Mouse (Mus musculus) fat pad, adult 2 months (tissue): ENCODE data around the gene 0610040J01Rik.

Experiments used
- DNase-seq: peaks from one replicate; pipeline ENCODE4 v3.0.0-alpha.2; 2011; ENCODE audit warnings: low read depth, low spot score; ENCODE audit errors: extremely low read depth

Gene 0610040J01Rik

GRCm38 (mm10) chr5:63828380-63829185 lies 16.4 kb downstream of the 0610040J01Rik start:
- no peak for DNase-seq

GRCm38 (mm10) chr5:63831054-63831453 lies 18.9 kb downstream of the 0610040J01Rik start:
- DNase-seq, result no peak

- DNase-seq, result no peak
Observed at GRCm38 (mm10) chr5:63833955-63834354, 21.8 kb downstream of the 0610040J01Rik start.

GRCm38 (mm10) chr5:63834435-63834834 lies 22.3 kb downstream of the 0610040J01Rik start:
- DNase-seq, result no peak

GRCm38 (mm10) chr5:63837115-63837514 lies 25.0 kb downstream of the 0610040J01Rik start:
- no peak for DNase-seq

- DNase-seq, result no peak
Observed at GRCm38 (mm10) chr5:63837851-63838250, 25.7 kb downstream of the 0610040J01Rik start.

GRCm38 (mm10) chr5:63839801-63840416 lies 27.7 kb downstream of the 0610040J01Rik start:
- DNase-seq, result no peak

- DNase-seq, result no peak
Observed at GRCm38 (mm10) chr5:63847080-63847479, 34.9 kb downstream of the 0610040J01Rik start.

- DNase-seq, result no peak
Observed at GRCm38 (mm10) chr5:63847541-63848226, 35.5 kb downstream of the 0610040J01Rik start.

GRCm38 (mm10) chr5:63858901-63859300 lies 46.7 kb downstream of the 0610040J01Rik start:
- no peak for DNase-seq

- DNase-seq, result no peak
Observed at GRCm38 (mm10) chr5:63867421-63867820, 55.3 kb downstream of the 0610040J01Rik start.

- DNase-seq, result no peak
Observed at GRCm38 (mm10) chr5:63872176-63872932, 60.2 kb downstream of the 0610040J01Rik start.

- DNase-seq, result no peak
Observed at GRCm38 (mm10) chr5:63874880-63875279, 62.7 kb downstream of the 0610040J01Rik start.

GRCm38 (mm10) chr5:63876081-63876480 lies 63.9 kb downstream of the 0610040J01Rik start:
- no peak for DNase-seq

- DNase-seq, result no peak
Observed at GRCm38 (mm10) chr5:63879026-63879425, 66.9 kb downstream of the 0610040J01Rik start.

- DNase-seq, result no peak
Observed at GRCm38 (mm10) chr5:63886292-63886691, 74.1 kb downstream of the 0610040J01Rik start.

- DNase-seq, result no peak
Observed at GRCm38 (mm10) chr5:63886709-63887108, 74.5 kb downstream of the 0610040J01Rik start.

- DNase-seq, result no peak
Observed at GRCm38 (mm10) chr5:63887111-63887510, 74.9 kb downstream of the 0610040J01Rik start.

- no peak for DNase-seq
Observed at GRCm38 (mm10) chr5:63891241-63891640, 79.1 kb downstream of the 0610040J01Rik start.

- DNase-seq, result no peak
Observed at GRCm38 (mm10) chr5:63891912-63892311, 79.7 kb downstream of the 0610040J01Rik start.
